Mouse (Mus musculus) hindbrain, embryonic 16.5 days (tissue): ENCODE data around the gene Ttc21a. TPM values are rescaled to one million over a fixed set of nuclear protein-coding genes. Genes with fewer than 3 reads are reported as not detected.

Source experiments
- ATAC-seq: fragments of 200-750 bp; cut with Nextera tagmentation; 2 replicates; pipeline ENCODE4 v1.8.0; 2017; ENCODE audit warnings: moderate TSS enrichment, moderate library complexity
- H3K27ac ChIP-seq: fragments of 300-500 bp; sonication (generic); 2 replicates; pipeline ENCODE4 v1.5.1; 2014; ENCODE audit warnings: low read depth, mild to moderate bottlenecking, control low read depth, low read length, moderate library complexity
- H3K27me3 ChIP-seq: fragments of 300-500 bp; sonication (generic); replicated peaks from 2 replicates; pipeline ENCODE4 v1.6.1; 2014; ENCODE audit warnings: low read length; ENCODE audit not compliant: control insufficient read depth, insufficient read depth
- H3K36me3 ChIP-seq: fragments of 300-500 bp; sonication (generic); 2 replicates; pipeline ENCODE4 v1.6.1; 2014; ENCODE audit warnings: mild to moderate bottlenecking, low read length, moderate library complexity, mixed read lengths; ENCODE audit not compliant: control insufficient read depth, insufficient read depth
- H3K4me1 ChIP-seq: fragments of 300-500 bp; sonication (generic); 2 replicates; pipeline ENCODE4 v1.6.1; 2014; ENCODE audit warnings: low read depth, low read length; ENCODE audit not compliant: control insufficient read depth, insufficient read depth
- H3K4me2 ChIP-seq: fragments of 300-500 bp; sonication (generic); 2 replicates; pipeline ENCODE4 v1.6.1; 2014; ENCODE audit warnings: mild to moderate bottlenecking, low read length, control low read depth, moderate library complexity
- H3K4me3 ChIP-seq: fragments of 300-500 bp; sonication (generic); 2 replicates; pipeline ENCODE4 v1.5.1; 2014; ENCODE audit warnings: mild to moderate bottlenecking, low read length, control low read depth, moderate library complexity
- H3K9ac ChIP-seq: fragments of 300-500 bp; sonication (generic); 2 replicates; pipeline ENCODE4 v1.6.1; 2014; ENCODE audit warnings: low read depth, mild to moderate bottlenecking, control low read depth, low read length, moderate library complexity
- H3K9me3 ChIP-seq: fragments of 300-500 bp; sonication (generic); 2 replicates; pipeline ENCODE4 v1.6.1; 2014; ENCODE audit warnings: mild to moderate bottlenecking, low read length, moderate library complexity; ENCODE audit not compliant: control insufficient read depth
- WGBS: fragments of 180-500 bp; shearing (Covaris S2); extraction: QIAGEN DNeasy Blood & Tissue Kit; methylation state at CpG from one replicate; pipeline ENCODE4 v1.1.7; 2014; 5-methylcytosine and 5-hydroxymethylcytosine counted together
- polyA plus RNA-seq: library from polyadenylated mRNA; unstranded; fragments of >200 nt; fragmentation: Nextera tagmentation; extraction: Ambion mirVana; gene quantifications from 2 replicates; pipeline ENCODE4 v1.2.1, GENCODE M21; 2015

Gene Ttc21a
- polyA plus RNA-seq, result 1.1 and 1.4 TPM in 2 replicates

DNA sequence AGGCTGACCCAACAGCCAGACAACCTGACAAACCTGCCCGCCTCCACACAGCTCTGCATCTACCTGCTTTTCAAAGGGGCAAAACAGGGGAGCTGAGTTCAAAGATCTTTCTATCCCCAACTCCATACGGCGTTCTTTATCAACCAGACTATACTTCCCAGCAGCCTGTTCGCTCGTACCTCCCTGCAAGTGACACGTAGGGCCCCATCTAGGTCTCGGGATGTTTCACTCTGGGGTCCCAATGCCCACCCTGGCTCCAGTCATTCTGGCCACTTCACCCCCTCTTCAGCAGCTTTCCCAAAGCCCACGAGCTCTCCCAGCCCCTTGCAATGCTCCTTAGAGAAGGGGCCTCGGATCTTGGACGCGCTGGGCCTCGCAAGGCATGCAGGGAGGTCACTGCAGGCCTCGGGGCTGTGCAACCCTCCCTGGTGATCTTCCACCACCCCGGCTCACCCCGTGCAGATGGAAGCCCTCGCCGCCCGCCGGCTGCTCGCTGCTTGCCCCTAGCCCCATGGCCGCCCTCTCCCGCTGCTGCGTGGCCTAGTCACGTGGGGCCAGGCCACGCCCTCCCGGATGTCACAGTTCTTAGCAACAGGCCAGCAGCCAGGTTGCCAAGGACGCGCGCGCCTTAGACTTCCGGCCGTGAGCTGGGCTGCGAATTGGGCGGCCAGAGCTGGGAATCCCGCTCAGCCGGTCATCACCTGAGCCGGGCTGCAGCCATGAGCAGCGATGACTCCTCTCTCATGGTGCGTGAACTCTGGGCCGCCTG, at the start of gene Ttc21a, which contains the start of gene Gorasp1:
Gene Ttc21a, plus strand, starts transcription at position 602 of the 769 bp plus-strand sequence.
Gene Gorasp1, minus strand, starts transcription at position 561 of the 769 bp plus-strand sequence.
- Histone ChIP-seq H3K4me3 (peak within 1 kb of the TSS; percentile 71), H3K36me3 (no peaks in the 10 kb centered on the region), H3K9ac (peak within 1 kb of the TSS; percentile 91), H3K9me3 (no peaks in the 10 kb centered on the region), H3K27me3 (no peaks in the 10 kb centered on the region), H3K4me1 (peaks cover 10% of the 10 kb centered on the region), H3K27ac (peak within 1 kb of the TSS; percentile 73), H3K4me2 (peak within 1 kb of the TSS; percentile 89)
- WGBS, result 1% methylated on average over 40 of the region's 40 CpGs
- ATAC-seq, result peak; percentile 95

DNA sequence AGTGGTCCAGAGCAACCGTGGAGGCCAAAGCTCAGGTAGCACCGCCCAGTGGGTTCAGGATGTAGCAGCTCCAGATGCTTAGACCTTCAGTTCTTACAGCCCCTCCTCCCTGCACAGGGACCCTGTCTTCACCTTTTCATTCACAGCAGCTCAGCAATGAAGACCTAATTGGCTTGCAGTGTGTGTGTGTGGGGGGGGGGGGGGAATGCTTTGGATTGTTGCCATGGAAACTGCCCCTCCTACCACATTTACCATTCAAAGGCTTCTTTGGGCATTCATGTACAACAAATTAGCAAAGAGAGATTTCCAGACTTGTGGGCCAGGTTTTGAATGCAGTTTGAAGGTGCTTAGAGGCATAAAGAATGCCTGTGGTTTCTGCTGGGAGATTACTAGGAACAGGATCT, 48.6 kb upstream of the Ttc21a start:
- ATAC-seq, result peak; percentile 63; the same call in 1 of the 2 replicates
- H3K4me3 ChIP-seq, result no peak overlapping the region
- no peaks in the 10 kb centered on the region for H3K36me3 ChIP-seq
- H3K27me3 ChIP-seq, result peaks cover 6% of the 10 kb centered on the region
- 0 out of 2 replicates have a peak overlapping the region, but pooled peaks have one; percentile 37 for H3K27ac ChIP-seq
- peaks cover 3% of the 10 kb centered on the region; the same call in 1 of the 2 replicates for H3K4me1 ChIP-seq
- no peak overlapping the region for H3K9ac ChIP-seq
- no peaks in the 10 kb centered on the region for H3K9me3 ChIP-seq
- 29% methylated on average over 2 of the region's 2 CpGs for WGBS
- no peak overlapping the region for H3K4me2 ChIP-seq

DNA sequence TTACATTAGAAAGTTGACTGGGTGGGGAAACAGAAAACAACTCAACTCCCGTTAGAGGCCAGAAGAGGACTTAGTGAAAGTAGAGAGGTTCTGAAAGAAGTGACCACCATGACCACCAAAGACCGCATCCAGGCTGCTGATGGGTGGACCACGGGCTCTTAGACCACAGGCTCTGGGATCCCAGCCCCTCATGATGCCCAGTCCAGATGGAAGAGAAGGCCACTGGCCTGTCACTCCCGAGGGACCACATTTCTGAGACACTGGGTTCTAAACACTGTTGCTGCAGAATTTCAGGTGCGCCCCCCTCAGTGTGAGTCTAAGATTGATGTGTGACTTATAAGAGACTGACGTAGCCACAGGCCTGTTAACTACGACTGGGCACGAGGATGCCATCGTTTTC, 48.0 kb upstream of the Ttc21a start:
- Histone ChIP-seq H3K4me1 (peaks cover 3% of the 10 kb centered on the region; the same call in 1 of the 2 replicates), H3K36me3 (no peaks in the 10 kb centered on the region), H3K4me3 (no peak overlapping the region), H3K9ac (no peak overlapping the region), H3K4me2 (no peak overlapping the region), H3K27ac (no peak overlapping the region), H3K9me3 (no peaks in the 10 kb centered on the region), H3K27me3 (peaks cover 6% of the 10 kb centered on the region)
- no peak for ATAC-seq
- 79% methylated on average over 9 of the region's 9 CpGs for WGBS

DNA sequence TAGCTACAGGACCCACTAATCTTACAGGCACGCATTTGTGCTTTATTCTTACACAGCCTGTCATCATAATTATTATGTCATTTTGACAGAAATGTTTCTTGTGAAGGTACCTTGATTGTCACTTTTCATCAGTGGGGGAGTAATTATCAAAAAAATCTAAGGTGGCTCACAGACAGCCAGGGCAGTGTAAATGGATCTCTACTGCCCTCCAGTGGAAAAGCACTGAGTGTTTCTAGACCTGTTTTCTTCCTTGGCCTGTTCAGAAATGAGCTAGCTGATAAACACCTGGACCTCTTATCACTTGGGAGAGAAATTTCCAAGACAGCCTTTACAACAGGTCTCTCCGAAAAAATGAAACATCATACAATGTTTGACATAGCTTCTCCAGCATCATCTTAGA, 46.7 kb upstream of the Ttc21a start:
- 40% methylated on average over 2 of the region's 2 CpGs for WGBS
- peaks cover 6% of the 10 kb centered on the region for H3K4me1 ChIP-seq
- H3K4me3 ChIP-seq, result no peak overlapping the region
- no peak overlapping the region for H3K4me2 ChIP-seq
- no peaks in the 10 kb centered on the region for H3K9me3 ChIP-seq
- no peaks in the 10 kb centered on the region for H3K36me3 ChIP-seq
- ATAC-seq, result no peak
- H3K9ac ChIP-seq, result no peak overlapping the region
- H3K27me3 ChIP-seq, result peaks cover 6% of the 10 kb centered on the region
- H3K27ac ChIP-seq, result no peak overlapping the region

DNA sequence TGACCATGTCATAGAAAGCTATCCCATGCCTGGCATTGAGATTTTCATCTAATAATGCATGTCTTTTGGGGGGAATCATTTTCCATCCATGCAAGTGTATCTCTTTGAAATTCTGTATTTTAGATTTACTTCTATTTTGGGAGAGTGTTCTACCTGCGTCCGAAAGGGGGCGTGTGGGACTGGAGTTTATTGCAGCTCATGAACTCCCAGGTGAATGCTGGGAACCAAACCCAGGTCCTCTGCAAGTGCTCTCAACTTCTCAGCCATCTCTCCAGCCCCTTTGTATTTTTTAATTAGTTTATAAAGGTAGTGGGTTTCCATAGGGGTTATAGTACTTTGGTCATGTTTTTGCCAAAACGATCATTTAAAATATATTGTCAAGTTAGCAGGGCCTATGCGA, 43.5 kb upstream of the Ttc21a start:
- H3K27me3 ChIP-seq, result peaks cover 6% of the 10 kb centered on the region
- no peak overlapping the region for H3K4me3 ChIP-seq
- no peaks in the 10 kb centered on the region for H3K36me3 ChIP-seq
- no peak overlapping the region for H3K27ac ChIP-seq
- no peak for ATAC-seq
- H3K4me2 ChIP-seq, result no peak overlapping the region
- WGBS, result 90% methylated on average over 5 of the region's 5 CpGs
- H3K4me1 ChIP-seq, result peaks cover 12% of the 10 kb centered on the region
- H3K9me3 ChIP-seq, result no peaks in the 10 kb centered on the region
- no peak overlapping the region for H3K9ac ChIP-seq

DNA sequence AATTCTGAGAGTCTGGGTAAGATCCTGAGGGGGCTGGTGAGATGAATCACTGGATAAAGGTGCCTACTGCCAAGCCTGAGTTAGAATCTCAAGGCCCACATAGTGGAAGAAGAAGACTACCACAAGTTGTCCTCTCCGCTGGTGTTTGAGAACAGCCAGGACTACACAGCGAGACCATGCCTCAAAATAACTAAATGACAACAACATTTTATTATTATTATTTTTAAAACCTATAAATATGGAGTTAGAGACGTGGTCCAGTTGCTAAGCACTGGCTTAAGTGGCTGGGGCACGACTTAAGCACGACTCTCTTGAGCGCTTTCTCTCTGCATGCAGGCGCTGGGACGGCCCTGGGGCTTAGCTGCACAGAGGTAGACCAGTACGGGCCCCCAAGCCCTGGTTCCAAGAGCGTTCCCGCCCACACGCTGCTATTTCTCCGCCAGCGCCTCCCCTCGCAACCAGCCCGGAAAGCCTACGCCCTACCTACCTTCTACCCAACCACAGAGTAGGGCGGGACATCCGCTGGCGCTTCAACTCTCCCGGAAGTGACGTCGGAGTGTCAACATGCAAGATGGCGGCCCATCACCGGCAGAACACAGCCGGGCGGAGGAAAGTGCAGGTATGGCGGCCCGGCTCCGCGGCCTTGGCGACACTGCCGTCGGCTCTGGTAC, 42.9 kb upstream of the Ttc21a start, which contains the start of gene Wdr48:
Gene Wdr48, plus strand, starts transcription at position 540 of the 671 bp plus-strand sequence.
- Histone ChIP-seq H3K4me1 (peaks cover 12% of the 10 kb centered on the region), H3K36me3 (no peaks in the 10 kb centered on the region), H3K4me2 (peak within 1 kb of the TSS; percentile 94), H3K9ac (peak within 1 kb of the TSS; percentile 85), H3K27ac (peak within 1 kb of the TSS; percentile 82), H3K4me3 (peak within 1 kb of the TSS; percentile 87), H3K9me3 (no peaks in the 10 kb centered on the region), H3K27me3 (peaks cover 6% of the 10 kb centered on the region)
- 7% methylated on average over 25 of the region's 34 CpGs for WGBS
- peak; percentile 98 for ATAC-seq

DNA sequence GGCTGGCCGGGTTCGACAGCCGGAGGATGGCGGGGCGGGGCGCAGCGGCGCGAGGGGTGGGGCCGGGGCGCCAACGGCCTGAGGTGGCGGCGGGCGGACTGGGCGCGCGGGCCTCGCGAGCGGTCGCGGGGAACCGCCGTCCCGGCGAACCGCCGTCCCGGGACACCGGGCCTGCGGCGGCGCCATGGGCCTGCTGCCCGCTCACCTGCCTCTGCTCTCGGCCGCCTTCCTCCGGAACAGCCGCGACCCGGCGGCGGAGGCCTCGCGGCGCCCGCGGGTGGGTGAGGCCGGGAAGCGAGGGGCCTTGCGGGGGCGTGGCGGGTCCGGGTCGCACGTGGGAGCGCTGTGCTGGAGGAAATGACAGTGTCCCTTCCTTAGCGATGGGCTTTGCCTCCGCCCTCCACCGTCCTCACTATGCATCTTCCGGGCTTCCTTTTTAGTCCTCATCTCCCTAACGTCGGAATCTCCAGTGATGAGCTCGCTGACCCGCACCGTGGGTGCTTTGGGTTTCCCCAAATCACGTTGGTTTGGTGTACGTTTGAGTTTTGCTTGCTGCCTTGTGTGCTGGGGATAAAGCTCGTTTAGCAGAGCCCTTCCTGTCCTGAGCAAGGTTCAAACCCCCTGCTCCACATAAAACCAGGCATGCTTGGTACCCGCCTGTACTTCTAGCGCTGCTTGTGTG, 42.2 kb upstream of the Ttc21a start:
- Histone ChIP-seq H3K9ac (peak overlapping the region; percentile 85), H3K27ac (peak overlapping the region; percentile 82), H3K4me3 (peak overlapping the region; percentile 87), H3K4me1 (peaks cover 12% of the 10 kb centered on the region), H3K9me3 (no peaks in the 10 kb centered on the region), H3K36me3 (no peaks in the 10 kb centered on the region), H3K27me3 (peaks cover 6% of the 10 kb centered on the region; the same call in 1 of the 2 replicates), H3K4me2 (peak overlapping the region; percentile 94)
- peak; percentile 83 for ATAC-seq
- 1% methylated on average over 40 of the region's 71 CpGs for WGBS

DNA sequence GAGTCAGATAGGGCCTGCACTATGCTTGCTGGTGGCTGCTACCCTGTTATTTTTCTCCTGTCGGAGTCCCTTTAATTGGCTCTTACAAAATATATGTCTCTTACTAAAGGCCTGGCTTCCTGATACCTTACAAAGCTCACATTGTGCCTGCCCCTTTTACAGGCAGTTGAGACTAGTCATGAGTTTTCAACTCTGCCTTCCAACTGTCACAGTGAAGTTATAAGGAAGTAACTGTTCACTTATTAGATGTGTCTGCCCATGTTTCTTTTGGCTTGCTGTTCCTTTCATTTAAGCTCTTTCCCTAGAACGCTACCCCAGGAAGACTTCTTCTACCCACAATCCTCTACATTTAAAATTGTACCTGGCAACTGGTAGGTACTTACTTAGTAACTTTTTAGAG, 38.0 kb upstream of the Ttc21a start:
- Histone ChIP-seq H3K36me3 (peaks cover 9% of the 10 kb centered on the region; the same call in 1 of the 2 replicates), H3K9me3 (no peaks in the 10 kb centered on the region), H3K27me3 (no peaks in the 10 kb centered on the region), H3K4me3 (no peak overlapping the region), H3K9ac (no peak overlapping the region), H3K27ac (no peak overlapping the region), H3K4me1 (peaks cover 12% of the 10 kb centered on the region), H3K4me2 (no peak overlapping the region)
- WGBS, result 94% methylated on average over 2 of the region's 2 CpGs
- ATAC-seq, result no peak
